Mouse (Mus musculus): ENCODE measurements around the gene Lad1. TPM values are rescaled to one million over a fixed set of nuclear protein-coding genes. Genes with fewer than 3 reads are reported as not detected.
A peak's percentile ranks its signal among the peaks of the same experiment; 100 is the strongest.

Gene Lad1
- polyA plus RNA-seq, 1 experiment = 0.48 TPM

DNA sequence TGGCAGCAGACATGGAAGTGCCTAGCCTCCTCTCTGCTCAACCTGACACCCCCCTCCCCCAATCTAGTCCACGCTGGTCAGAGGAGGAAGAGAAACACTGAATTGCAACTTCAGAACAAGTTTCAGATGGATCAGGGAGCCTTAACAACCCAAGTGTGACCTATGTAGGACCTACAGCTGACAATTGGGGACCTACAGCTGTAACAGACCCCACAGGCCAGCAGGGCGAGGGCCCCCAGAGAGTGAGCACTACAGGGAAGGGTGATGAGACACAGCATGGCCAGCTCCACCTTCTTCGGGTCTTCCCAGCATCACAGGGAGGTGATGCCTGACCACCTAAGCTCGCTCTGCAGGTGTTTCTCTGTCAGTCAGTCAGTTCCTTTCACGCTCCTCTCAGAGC, 42.7 kb downstream of the Lad1 start:
- Histone ChIP-seq H3ac (ENCODE audit: control insufficient read depth, insufficient read length, low read depth) (no peak overlapping the region), H3K79me2 (ENCODE audit: control insufficient read depth, insufficient read depth) (no peaks in the 10 kb centered on the region), H3K36me3 (ENCODE audit: control insufficient read depth, insufficient read depth) (no peaks in the 10 kb centered on the region), H3K4me3 (ENCODE audit: insufficient read depth, poor library complexity, severe bottlenecking) (no peak overlapping the region), H3K79me3 (ENCODE audit: low read depth) (no peaks in the 10 kb centered on the region), H3K27me3 (ENCODE audit: control insufficient read depth, insufficient read depth, insufficient read length) (no peaks in the 10 kb centered on the region)
- TF ChIP-seq CTCF (IDR thresholded peaks at IDR 0.05; ENCODE audit: control insufficient read depth, insufficient read depth, insufficient read length) = no peak
- no peak for TF ChIP-seq MAX (IDR thresholded peaks at IDR 0.05)
- TF ChIP-seq MYOG (IDR thresholded peaks at IDR 0.05; ENCODE audit: control insufficient read depth, extremely low read depth, insufficient read length) = no peak
- TF ChIP-seq MYOD1 (IDR thresholded peaks at IDR 0.05; ENCODE audit: control insufficient read depth, insufficient read length, low read depth) = no peak
- no peak for TF ChIP-seq FOSL1 (IDR thresholded peaks at IDR 0.05; ENCODE audit: insufficient read depth, low read length, poor library complexity, severe bottlenecking)
- no peak for TF ChIP-seq USF1 (IDR thresholded peaks at IDR 0.05; ENCODE audit: low read depth)

DNA sequence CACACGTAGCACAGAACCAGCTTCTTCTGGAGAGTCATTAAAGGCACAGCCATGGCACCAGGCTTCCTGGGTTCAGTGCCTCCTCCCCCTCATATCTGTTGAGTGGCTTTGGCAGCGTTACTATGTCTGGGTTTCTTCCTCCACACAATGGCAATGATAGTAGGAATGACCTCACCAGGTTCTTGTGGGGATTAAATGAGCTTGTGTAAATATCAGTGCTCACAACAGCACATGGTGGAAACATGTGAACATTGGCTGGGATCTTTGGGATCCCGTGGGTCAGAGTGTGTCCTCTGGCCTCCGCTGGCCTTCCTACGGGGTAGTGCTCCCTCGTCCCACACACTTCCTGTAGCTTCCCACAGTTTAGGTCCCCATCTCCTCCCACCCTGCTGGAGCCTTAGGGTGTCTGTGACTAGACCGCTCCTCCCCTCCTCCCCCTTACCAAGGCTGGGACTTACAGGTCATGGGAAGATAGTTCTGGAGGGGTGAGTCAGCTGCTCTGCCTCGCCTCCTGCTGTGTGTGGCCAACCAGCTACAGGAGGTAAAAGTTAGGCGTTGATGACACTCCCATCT, 43.7 kb downstream of the Lad1 start:
- TF ChIP-seq FOSL1 (IDR thresholded peaks at IDR 0.05; ENCODE audit: insufficient read depth, low read length, poor library complexity, severe bottlenecking) (no peak), MAX (IDR thresholded peaks at IDR 0.05) (peak; percentile 55), CTCF (IDR thresholded peaks at IDR 0.05; ENCODE audit: control insufficient read depth, insufficient read depth, insufficient read length) (no peak), USF1 (IDR thresholded peaks at IDR 0.05; ENCODE audit: low read depth) (peak; percentile 1), MYOD1 (IDR thresholded peaks at IDR 0.05; ENCODE audit: control insufficient read depth, insufficient read length, low read depth) (peak; percentile 51), CEBPB (IDR thresholded peaks at IDR 0.05; ENCODE audit: low read depth) (no peak)
- Histone ChIP-seq H3K27me3 (ENCODE audit: control insufficient read depth, insufficient read depth, insufficient read length) (no peaks in the 10 kb centered on the region), H3ac (ENCODE audit: control insufficient read depth, insufficient read length, low read depth) (no peak overlapping the region), H3K4me3 (ENCODE audit: insufficient read depth, poor library complexity, severe bottlenecking) (no peak overlapping the region), H3K79me2 (ENCODE audit: control insufficient read depth, insufficient read depth) (no peaks in the 10 kb centered on the region), H3K79me3 (ENCODE audit: low read depth) (no peaks in the 10 kb centered on the region), H3K36me3 (ENCODE audit: control insufficient read depth, insufficient read depth) (no peaks in the 10 kb centered on the region)

DNA sequence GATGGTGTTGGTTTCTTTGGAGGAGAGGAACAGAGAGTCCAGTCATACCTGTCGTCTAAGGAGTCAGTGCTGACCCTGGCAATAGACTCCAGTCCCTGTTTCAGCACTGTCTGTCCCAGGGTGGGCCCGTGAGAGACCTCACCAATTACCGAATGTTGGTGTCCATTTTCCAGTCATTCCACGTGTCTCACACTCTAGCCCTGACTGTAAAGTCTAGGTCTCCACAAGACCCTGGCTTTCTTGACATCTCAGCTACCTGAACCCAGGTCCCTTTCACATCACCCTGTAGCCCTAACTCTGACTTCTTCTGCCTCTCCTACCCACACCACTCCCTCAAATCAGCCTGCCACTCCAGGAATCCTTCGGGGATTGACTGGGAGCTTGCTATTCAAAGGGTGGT, 44.2 kb downstream of the Lad1 start:
- Histone ChIP-seq H3K4me3 (ENCODE audit: insufficient read depth, poor library complexity, severe bottlenecking) (no peak overlapping the region), H3K79me3 (ENCODE audit: low read depth) (no peaks in the 10 kb centered on the region), H3ac (ENCODE audit: control insufficient read depth, insufficient read length, low read depth) (no peak overlapping the region), H3K79me2 (ENCODE audit: control insufficient read depth, insufficient read depth) (no peaks in the 10 kb centered on the region), H3K27me3 (ENCODE audit: control insufficient read depth, insufficient read depth, insufficient read length) (no peaks in the 10 kb centered on the region), H3K36me3 (ENCODE audit: control insufficient read depth, insufficient read depth) (no peaks in the 10 kb centered on the region)
- TF ChIP-seq CEBPB (IDR thresholded peaks at IDR 0.05; ENCODE audit: low read depth) = no peak

DNA sequence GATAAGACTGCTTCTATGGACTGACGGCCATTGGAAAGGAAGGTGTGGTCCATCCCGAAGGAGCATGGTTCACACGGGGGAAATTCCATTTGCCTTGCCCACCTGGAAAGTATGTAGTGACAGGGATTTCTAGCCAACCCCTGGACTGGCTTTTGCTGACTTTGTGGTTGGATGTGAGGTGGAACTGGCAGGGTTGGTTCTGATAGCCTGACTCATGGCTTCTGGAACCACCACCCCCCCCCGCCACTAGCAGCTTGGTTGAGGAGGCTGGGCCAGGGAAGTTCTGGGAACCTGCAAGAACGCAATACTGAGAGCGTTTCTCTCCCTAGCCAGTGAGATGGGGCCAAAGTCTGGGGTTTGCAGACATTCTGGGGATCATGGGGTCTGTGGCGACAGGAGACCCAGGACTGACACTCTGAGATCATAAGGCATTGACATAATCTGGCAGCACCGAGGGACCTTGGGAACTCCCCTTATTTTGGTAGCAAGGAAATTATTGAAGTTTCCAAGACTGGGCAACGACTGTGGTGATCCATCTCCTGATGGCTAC, 45.5 kb downstream of the Lad1 start:
- Histone ChIP-seq H3ac (ENCODE audit: control insufficient read depth, insufficient read length, low read depth) (no peak overlapping the region), H3K27me3 (ENCODE audit: control insufficient read depth, insufficient read depth, insufficient read length) (no peaks in the 10 kb centered on the region), H3K36me3 (ENCODE audit: control insufficient read depth, insufficient read depth) (no peaks in the 10 kb centered on the region), H3K4me3 (ENCODE audit: insufficient read depth, poor library complexity, severe bottlenecking) (no peak overlapping the region), H3K79me3 (ENCODE audit: low read depth) (no peaks in the 10 kb centered on the region), H3K79me2 (ENCODE audit: control insufficient read depth, insufficient read depth) (no peaks in the 10 kb centered on the region)
- TF ChIP-seq USF1 (IDR thresholded peaks at IDR 0.05; ENCODE audit: low read depth) = no peak
- TF ChIP-seq FOSL1 (IDR thresholded peaks at IDR 0.05; ENCODE audit: insufficient read depth, low read length, poor library complexity, severe bottlenecking) = no peak
- TF ChIP-seq MYOD1 (IDR thresholded peaks at IDR 0.05; ENCODE audit: control insufficient read depth, insufficient read length, low read depth) = no peak
- no peak for TF ChIP-seq MYOG (IDR thresholded peaks at IDR 0.05; ENCODE audit: control insufficient read depth, extremely low read depth, insufficient read length)
- TF ChIP-seq CTCF (IDR thresholded peaks at IDR 0.05; ENCODE audit: control insufficient read depth, insufficient read depth, insufficient read length) = no peak
- TF ChIP-seq CEBPB (IDR thresholded peaks at IDR 0.05; ENCODE audit: low read depth) = no peak
- no peak for TF ChIP-seq MAX (IDR thresholded peaks at IDR 0.05)

DNA sequence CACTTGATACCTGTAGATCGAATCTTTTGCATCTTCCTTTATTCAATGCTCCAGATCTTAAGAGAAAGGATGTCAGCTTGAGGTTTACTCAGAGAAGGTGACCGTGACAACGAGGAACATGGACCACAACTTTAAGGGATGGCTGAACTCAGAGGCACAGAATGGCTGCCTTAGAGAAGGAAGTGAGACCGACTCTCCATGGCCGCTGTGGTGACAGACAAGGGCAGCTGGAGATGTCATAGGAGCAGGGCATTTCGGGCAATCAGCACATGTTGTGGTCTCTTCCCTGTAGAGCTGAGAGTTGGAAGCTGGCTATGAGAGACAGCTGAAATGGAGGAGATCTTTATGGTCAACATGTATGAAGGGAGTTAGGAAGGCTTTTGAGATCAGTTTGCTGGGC, 46.4 kb downstream of the Lad1 start:
- no peaks in the 10 kb centered on the region for H3K27me3 ChIP-seq (ENCODE audit: control insufficient read depth, insufficient read depth, insufficient read length)
- no peaks in the 10 kb centered on the region for H3K36me3 ChIP-seq (ENCODE audit: control insufficient read depth, insufficient read depth)
- TF ChIP-seq MYOG (IDR thresholded peaks at IDR 0.05; ENCODE audit: control insufficient read depth, extremely low read depth, insufficient read length) = no peak
- peak; percentile 97 for TF ChIP-seq MYOD1 (IDR thresholded peaks at IDR 0.05; ENCODE audit: control insufficient read depth, insufficient read length, low read depth)
- no peak for TF ChIP-seq CEBPB (IDR thresholded peaks at IDR 0.05; ENCODE audit: low read depth)
- H3K79me2 ChIP-seq (ENCODE audit: control insufficient read depth, insufficient read depth) = no peaks in the 10 kb centered on the region
- no peaks in the 10 kb centered on the region for H3K79me3 ChIP-seq (ENCODE audit: low read depth)
- H3K4me3 ChIP-seq (ENCODE audit: insufficient read depth, poor library complexity, severe bottlenecking) = no peak overlapping the region
- H3ac ChIP-seq (ENCODE audit: control insufficient read depth, insufficient read length, low read depth) = no peak overlapping the region

DNA sequence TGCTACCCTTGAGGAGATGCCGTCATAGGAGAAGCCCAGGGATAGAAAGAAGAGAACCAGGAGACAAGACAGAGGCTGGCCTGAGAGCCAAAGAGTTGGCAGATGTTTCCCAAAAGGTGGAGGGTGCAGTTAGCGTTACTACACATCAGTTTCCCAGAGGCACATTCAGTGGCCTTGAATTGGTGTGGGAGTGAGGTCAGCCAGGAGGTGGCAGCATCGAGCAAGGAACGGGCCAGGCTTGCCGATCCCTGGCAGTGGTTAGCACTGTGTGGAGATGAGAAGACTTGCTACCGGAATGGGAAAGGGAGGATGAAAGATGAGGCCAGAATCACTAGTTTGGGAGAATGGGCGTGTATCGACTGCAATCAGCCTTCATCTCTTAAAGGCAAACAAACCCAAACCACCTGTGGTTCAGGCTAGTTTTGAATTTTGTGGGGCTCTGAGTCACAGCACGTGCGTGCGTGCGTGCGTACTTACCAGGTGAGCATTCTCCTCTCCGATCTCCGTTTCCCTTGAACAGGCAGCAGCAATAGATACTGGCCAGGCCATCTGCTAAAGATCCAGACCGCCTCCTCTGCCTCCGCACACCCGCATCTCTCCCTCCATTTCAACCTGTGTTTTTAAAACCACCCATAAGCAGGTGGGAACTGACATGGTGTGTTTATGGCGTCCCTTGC, 47.3 kb downstream of the Lad1 start:
- no peak overlapping the region for H3K4me3 ChIP-seq (ENCODE audit: insufficient read depth, poor library complexity, severe bottlenecking)
- H3ac ChIP-seq (ENCODE audit: control insufficient read depth, insufficient read length, low read depth) = no peak overlapping the region
- no peaks in the 10 kb centered on the region for H3K79me2 ChIP-seq (ENCODE audit: control insufficient read depth, insufficient read depth)
- H3K79me3 ChIP-seq (ENCODE audit: low read depth) = no peaks in the 10 kb centered on the region
- no peaks in the 10 kb centered on the region for H3K27me3 ChIP-seq (ENCODE audit: control insufficient read depth, insufficient read depth, insufficient read length)
- no peak for TF ChIP-seq USF1 (IDR thresholded peaks at IDR 0.05; ENCODE audit: low read depth)
- TF ChIP-seq MAX (IDR thresholded peaks at IDR 0.05) = peak; percentile 61
- peak; percentile 93 for TF ChIP-seq CTCF (IDR thresholded peaks at IDR 0.05; ENCODE audit: control insufficient read depth, insufficient read depth, insufficient read length)
- H3K36me3 ChIP-seq (ENCODE audit: control insufficient read depth, insufficient read depth) = no peaks in the 10 kb centered on the region
